Mouse (Mus musculus): ENCODE measurements around the gene Auts2. TPM values are rescaled to one million over a fixed set of nuclear protein-coding genes. Genes with fewer than 3 reads are reported as not detected.

The Auts2 gene
- total and polyA plus RNA-seq, 3 experiments = 16.9 to 35.7 (median 28.1) TPM

- 96% methylated on average over 11 of the region's 11 CpGs for WGBS
- TF ChIP-seq POLR2A (IDR thresholded peaks at IDR 0.05; ENCODE audit: insufficient read depth, low read depth, low read length) = no peak
- no peak for TF ChIP-seq EP300 (IDR thresholded peaks at IDR 0.05; ENCODE audit: insufficient read depth, low read depth, low read length)
- TF ChIP-seq CTCF (IDR thresholded peaks at IDR 0.05) = no peak
- H3K36me3 ChIP-seq (ENCODE audit: control insufficient read depth, insufficient read depth, low read length) = peaks cover 2% of the 10 kb centered on the region; the same call in 1 of the 2 replicates
- 0 out of 2 replicates have a peak, but pooled peaks cover 1% of the 10 kb centered on the region for H3K4me1 ChIP-seq (ENCODE audit: control insufficient read depth, insufficient read depth, low read length)
- H3K27ac ChIP-seq = no peak overlapping the region
- intact Hi-C loops (cut with DNase I) = no loop called here
- no peak overlapping the region for H3K9ac ChIP-seq (ENCODE audit: low read depth, low read length)
- H3K4me3 ChIP-seq = no peak overlapping the region
- no peaks in the 10 kb centered on the region for H3K79me2 ChIP-seq (replicated peaks; ENCODE audit: control insufficient read depth, insufficient read depth, low read length)
- no peaks in the 10 kb centered on the region for H3K27me3 ChIP-seq (ENCODE audit: control insufficient read depth, insufficient read depth, low read length)
- no peak for DNase-seq
Observed at GRCm38 (mm10) chr5:132462560-132462959, 80.6 kb downstream of the Auts2 start.

GRCm38 (mm10) chr5:132458498-132458897 lies 84.6 kb downstream of the Auts2 start:
- DNase-seq = no peak
- no peaks in the 10 kb centered on the region for H3K79me2 ChIP-seq (replicated peaks; ENCODE audit: control insufficient read depth, insufficient read depth, low read length)
- H3K4me1 ChIP-seq (ENCODE audit: control insufficient read depth, insufficient read depth, low read length) = no peaks in the 10 kb centered on the region; the same call in 1 of the 2 replicates
- 95% methylated on average over 7 of the region's 7 CpGs for WGBS
- intact Hi-C loops (cut with DNase I) = no loop called here
- no peaks in the 10 kb centered on the region for H3K27me3 ChIP-seq (ENCODE audit: control insufficient read depth, insufficient read depth, low read length)
- TF ChIP-seq EP300 (IDR thresholded peaks at IDR 0.05; ENCODE audit: insufficient read depth, low read depth, low read length) (no peak), CTCF (IDR thresholded peaks at IDR 0.05) (no peak), POLR2A (IDR thresholded peaks at IDR 0.05; ENCODE audit: insufficient read depth, low read depth, low read length) (no peak)
- no peaks in the 10 kb centered on the region for H3K36me3 ChIP-seq (ENCODE audit: control insufficient read depth, insufficient read depth, low read length)
- H3K4me3 ChIP-seq = no peak overlapping the region
- no peak overlapping the region for H3K9ac ChIP-seq (ENCODE audit: low read depth, low read length)
- no peak overlapping the region for H3K27ac ChIP-seq

GRCm38 (mm10) chr5:132452381-132452780 lies 90.8 kb downstream of the Auts2 start:
- Histone ChIP-seq H3K36me3 (ENCODE audit: control insufficient read depth, insufficient read depth, low read length) (no peaks in the 10 kb centered on the region), H3K4me3 (no peak overlapping the region), H3K79me2 (replicated peaks; ENCODE audit: control insufficient read depth, insufficient read depth, low read length) (no peaks in the 10 kb centered on the region), H3K4me1 (ENCODE audit: control insufficient read depth, insufficient read depth, low read length) (no peaks in the 10 kb centered on the region; the same call in 1 of the 2 replicates), H3K27me3 (ENCODE audit: control insufficient read depth, insufficient read depth, low read length) (no peaks in the 10 kb centered on the region), H3K27ac (no peak overlapping the region), H3K9ac (ENCODE audit: low read depth, low read length) (no peak overlapping the region)
- no peak for DNase-seq
- intact Hi-C loops (cut with DNase I) = no loop called here
- TF ChIP-seq EP300 (IDR thresholded peaks at IDR 0.05; ENCODE audit: insufficient read depth, low read depth, low read length) (no peak), CTCF (IDR thresholded peaks at IDR 0.05) (no peak), POLR2A (IDR thresholded peaks at IDR 0.05; ENCODE audit: insufficient read depth, low read depth, low read length) (no peak)
- 58% methylated on average over 2 of the region's 2 CpGs for WGBS

GRCm38 (mm10) chr5:132450071-132450470 lies 93.1 kb downstream of the Auts2 start:
- peaks cover 1% of the 10 kb centered on the region; the same call in 1 of the 2 replicates for H3K4me1 ChIP-seq (ENCODE audit: control insufficient read depth, insufficient read depth, low read length)
- H3K9ac ChIP-seq (ENCODE audit: low read depth, low read length) = no peak overlapping the region
- H3K27ac ChIP-seq = no peak overlapping the region
- over 99% methylated on average over 3 of the region's 3 CpGs for WGBS
- H3K79me2 ChIP-seq (replicated peaks; ENCODE audit: control insufficient read depth, insufficient read depth, low read length) = no peaks in the 10 kb centered on the region
- H3K36me3 ChIP-seq (ENCODE audit: control insufficient read depth, insufficient read depth, low read length) = no peaks in the 10 kb centered on the region
- TF ChIP-seq CTCF (IDR thresholded peaks at IDR 0.05) (no peak), POLR2A (IDR thresholded peaks at IDR 0.05; ENCODE audit: insufficient read depth, low read depth, low read length) (no peak), EP300 (IDR thresholded peaks at IDR 0.05; ENCODE audit: insufficient read depth, low read depth, low read length) (no peak)
- H3K27me3 ChIP-seq (ENCODE audit: control insufficient read depth, insufficient read depth, low read length) = no peaks in the 10 kb centered on the region
- no peak for DNase-seq
- intact Hi-C loops (cut with DNase I) = no loop called here
- H3K4me3 ChIP-seq = no peak overlapping the region

- peaks cover 1% of the 10 kb centered on the region for H3K4me1 ChIP-seq (ENCODE audit: control insufficient read depth, insufficient read depth, low read length)
- H3K79me2 ChIP-seq (replicated peaks; ENCODE audit: control insufficient read depth, insufficient read depth, low read length) = no peaks in the 10 kb centered on the region
- H3K27me3 ChIP-seq (ENCODE audit: control insufficient read depth, insufficient read depth, low read length) = no peaks in the 10 kb centered on the region
- H3K4me3 ChIP-seq = no peak overlapping the region
- TF ChIP-seq POLR2A (IDR thresholded peaks at IDR 0.05; ENCODE audit: insufficient read depth, low read depth, low read length) = no peak
- no peak for TF ChIP-seq EP300 (IDR thresholded peaks at IDR 0.05; ENCODE audit: insufficient read depth, low read depth, low read length)
- TF ChIP-seq CTCF (IDR thresholded peaks at IDR 0.05) = no peak
- no peaks in the 10 kb centered on the region for H3K36me3 ChIP-seq (ENCODE audit: control insufficient read depth, insufficient read depth, low read length)
- no peak for DNase-seq
- 85% methylated on average over 6 of the region's 6 CpGs for WGBS
- H3K27ac ChIP-seq = no peak overlapping the region
- no peak overlapping the region for H3K9ac ChIP-seq (ENCODE audit: low read depth, low read length)
- intact Hi-C loops (cut with DNase I) = no loop called here
Observed at GRCm38 (mm10) chr5:132448401-132449066, 94.6 kb downstream of the Auts2 start.

- no peak overlapping the region for H3K27ac ChIP-seq
- no peak overlapping the region for H3K4me3 ChIP-seq
- 0 out of 2 replicates have a peak, but pooled peaks cover 1% of the 10 kb centered on the region for H3K79me2 ChIP-seq (replicated peaks; ENCODE audit: control insufficient read depth, insufficient read depth, low read length)
- no peaks in the 10 kb centered on the region for H3K36me3 ChIP-seq (ENCODE audit: control insufficient read depth, insufficient read depth, low read length)
- 87% methylated on average over 4 of the region's 4 CpGs for WGBS
- no peak overlapping the region for H3K9ac ChIP-seq (ENCODE audit: low read depth, low read length)
- H3K27me3 ChIP-seq (ENCODE audit: control insufficient read depth, insufficient read depth, low read length) = no peaks in the 10 kb centered on the region
- peaks cover 6% of the 10 kb centered on the region for H3K4me1 ChIP-seq (ENCODE audit: control insufficient read depth, insufficient read depth, low read length)
- TF ChIP-seq EP300 (IDR thresholded peaks at IDR 0.05; ENCODE audit: insufficient read depth, low read depth, low read length) (no peak), CTCF (IDR thresholded peaks at IDR 0.05) (no peak), POLR2A (IDR thresholded peaks at IDR 0.05; ENCODE audit: insufficient read depth, low read depth, low read length) (no peak)
- intact Hi-C loops (cut with DNase I) = no loop called here
- DNase-seq = no peak
Observed at GRCm38 (mm10) chr5:132445213-132445954, 97.8 kb downstream of the Auts2 start.

All from heart, adult 2 months (tissue).